Mouse (Mus musculus) C2C12 (cell line): ENCODE data around the gene Tlcd1. TPM values are rescaled to one million over a fixed set of nuclear protein-coding genes. Genes with fewer than 3 reads are reported as not detected.

Experiments used
- H3K27me3 ChIP-seq: one replicate; pipeline ENCODE4 v1.6.1; 2011; ENCODE audit not compliant: control insufficient read depth, insufficient read depth, insufficient read length
- H3K36me3 ChIP-seq: one replicate; pipeline ENCODE4 v1.6.1; 2011; ENCODE audit not compliant: control insufficient read depth, insufficient read depth
- H3K4me3 ChIP-seq: one replicate; pipeline ENCODE4 v1.5.1; 2011; ENCODE audit warnings: mild to moderate bottlenecking, control low read depth; ENCODE audit not compliant: poor library complexity, insufficient read depth, severe bottlenecking
- H3K79me2 ChIP-seq: one replicate; pipeline ENCODE4 v1.6.1; 2011; ENCODE audit not compliant: control insufficient read depth, insufficient read depth
- H3K79me3 ChIP-seq: one replicate; pipeline ENCODE4 v1.6.1; 2011; ENCODE audit warnings: low read depth, control low read depth
- H3ac ChIP-seq: one replicate; pipeline ENCODE3; 2011; ENCODE audit warnings: low read depth; ENCODE audit not compliant: control insufficient read depth, insufficient read length
- CEBPB ChIP-seq: IDR thresholded peaks from one replicate; pipeline ENCODE4 v1.6.1; 2011; ENCODE audit warnings: low read depth, mild to moderate bottlenecking, control low read depth, moderate library complexity
- CTCF ChIP-seq: IDR thresholded peaks from one replicate; pipeline ENCODE4 v1.5.1; 2011; ENCODE audit not compliant: control insufficient read depth, insufficient read depth, insufficient read length
- FOSL1 ChIP-seq: IDR thresholded peaks from one replicate; pipeline ENCODE4 v1.8.0; 2011; ENCODE audit warnings: mild to moderate bottlenecking, low read length; ENCODE audit not compliant: poor library complexity, insufficient read depth, severe bottlenecking
- MAX ChIP-seq: IDR thresholded peaks from one replicate; pipeline ENCODE4 v1.6.1; 2011; ENCODE audit warnings: mild to moderate bottlenecking, control low read depth
- MYOD1 ChIP-seq: IDR thresholded peaks from one replicate; pipeline ENCODE4 v1.6.1; 2011; ENCODE audit warnings: low read depth; ENCODE audit not compliant: control insufficient read depth, insufficient read length
- MYOG ChIP-seq: IDR thresholded peaks from one replicate; pipeline ENCODE4 v1.6.1; 2011; ENCODE audit not compliant: control insufficient read depth, insufficient read length; ENCODE audit errors: extremely low read depth
- USF1 ChIP-seq: IDR thresholded peaks from one replicate; pipeline ENCODE4 v1.6.1; 2011; ENCODE audit warnings: low read depth, mild to moderate bottlenecking, control low read depth, moderate library complexity
- polyA plus RNA-seq: library from polyadenylated mRNA; unstranded; fragments of >200 nt; fragmentation: generic; extraction: Trizol; gene quantifications from one replicate; pipeline ENCODE4 v1.2.1, GENCODE M21; 2012; ENCODE audit warnings: missing spikeins

Gene Tlcd1
- polyA plus RNA-seq, 1 experiment: 15.9 TPM

DNA sequence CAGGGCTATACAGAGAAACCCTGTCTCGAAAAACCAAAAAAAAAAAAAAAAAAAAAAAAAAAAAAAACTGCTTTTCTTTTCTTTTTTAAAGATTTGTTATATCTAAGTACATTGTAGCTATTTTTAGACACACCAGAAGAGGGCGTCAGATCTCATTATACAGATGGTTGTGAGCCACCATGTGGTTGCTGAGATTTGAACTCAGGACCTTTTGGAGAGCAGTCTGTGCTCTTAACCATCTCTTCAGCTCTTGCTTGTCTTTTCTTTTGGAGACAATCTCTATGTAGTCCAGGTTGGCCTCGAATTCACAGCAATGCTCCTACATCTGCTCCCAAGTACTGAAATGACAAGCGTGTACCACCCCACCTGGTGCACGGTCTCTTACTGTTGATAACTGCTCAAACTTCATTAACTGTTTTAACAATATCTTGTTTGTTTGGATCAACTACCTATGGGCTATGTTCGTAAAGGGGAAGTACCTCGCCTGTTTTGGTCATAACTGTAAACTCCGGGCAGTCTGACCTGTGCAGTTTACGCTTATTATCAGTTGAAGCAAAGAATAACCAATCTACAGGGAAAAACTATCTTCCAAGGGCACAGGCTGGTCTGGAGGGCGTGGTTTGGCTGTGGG, 625 bp upstream of the Tlcd1 start:
- Histone ChIP-seq H3K4me3 (peak overlapping the region; percentile 56), H3K27me3 (no peaks in the 10 kb centered on the region), H3K79me2 (peaks cover 16% of the 10 kb centered on the region), H3K79me3 (peaks cover 4% of the 10 kb centered on the region), H3K36me3 (peaks cover 29% of the 10 kb centered on the region), H3ac (no peak overlapping the region)
- TF ChIP-seq USF1: no peak
- TF ChIP-seq CTCF: no peak
- no peak for TF ChIP-seq MYOD1
- no peak for TF ChIP-seq MYOG
- TF ChIP-seq FOSL1: no peak
- TF ChIP-seq CEBPB: no peak

- no peaks in the 10 kb centered on the region for H3K27me3 ChIP-seq
- no peak for TF ChIP-seq CEBPB
- TF ChIP-seq MYOD1: no peak
- no peak for TF ChIP-seq USF1
- no peak for TF ChIP-seq CTCF
- no peak for TF ChIP-seq MAX
- no peak for TF ChIP-seq MYOG
- no peak for TF ChIP-seq FOSL1
- H3K4me3 ChIP-seq: peak overlapping the region; percentile 56
- peaks cover 35% of the 10 kb centered on the region for H3K36me3 ChIP-seq
- peak overlapping the region; percentile 61 for H3ac ChIP-seq
- H3K79me2 ChIP-seq: peaks cover 26% of the 10 kb centered on the region
- peaks cover 14% of the 10 kb centered on the region for H3K79me3 ChIP-seq
These were observed 407 bp downstream of the Tlcd1 start for GRCm38 (mm10) chr11:78176905-78177331.

GRCm38 (mm10) chr11:78177437-78177836, 926 bp downstream of the Tlcd1 start:
- H3K27me3 ChIP-seq: no peaks in the 10 kb centered on the region
- H3K4me3 ChIP-seq: peak overlapping the region; percentile 56
- TF ChIP-seq FOSL1: no peak
- TF ChIP-seq CEBPB: no peak
- no peak for TF ChIP-seq MYOG
- no peak for TF ChIP-seq MYOD1
- TF ChIP-seq USF1: no peak
- TF ChIP-seq CTCF: no peak
- TF ChIP-seq MAX: no peak
- peaks cover 38% of the 10 kb centered on the region for H3K36me3 ChIP-seq
- peaks cover 31% of the 10 kb centered on the region for H3K79me2 ChIP-seq
- peak overlapping the region; percentile 61 for H3ac ChIP-seq
- peaks cover 19% of the 10 kb centered on the region for H3K79me3 ChIP-seq

GRCm38 (mm10) chr11:78177903-78178858, 1.7 kb downstream of the Tlcd1 start:
- Histone ChIP-seq H3K4me3 (peak overlapping the region; percentile 44), H3K79me2 (peaks cover 38% of the 10 kb centered on the region), H3K36me3 (peaks cover 41% of the 10 kb centered on the region), H3K79me3 (peaks cover 25% of the 10 kb centered on the region), H3K27me3 (no peaks in the 10 kb centered on the region), H3ac (peak overlapping the region; percentile 67)
- TF ChIP-seq MYOD1 (peak; percentile 14), CTCF (peak; percentile 96), CEBPB (no peak), MYOG (no peak), MAX (no peak)

DNA sequence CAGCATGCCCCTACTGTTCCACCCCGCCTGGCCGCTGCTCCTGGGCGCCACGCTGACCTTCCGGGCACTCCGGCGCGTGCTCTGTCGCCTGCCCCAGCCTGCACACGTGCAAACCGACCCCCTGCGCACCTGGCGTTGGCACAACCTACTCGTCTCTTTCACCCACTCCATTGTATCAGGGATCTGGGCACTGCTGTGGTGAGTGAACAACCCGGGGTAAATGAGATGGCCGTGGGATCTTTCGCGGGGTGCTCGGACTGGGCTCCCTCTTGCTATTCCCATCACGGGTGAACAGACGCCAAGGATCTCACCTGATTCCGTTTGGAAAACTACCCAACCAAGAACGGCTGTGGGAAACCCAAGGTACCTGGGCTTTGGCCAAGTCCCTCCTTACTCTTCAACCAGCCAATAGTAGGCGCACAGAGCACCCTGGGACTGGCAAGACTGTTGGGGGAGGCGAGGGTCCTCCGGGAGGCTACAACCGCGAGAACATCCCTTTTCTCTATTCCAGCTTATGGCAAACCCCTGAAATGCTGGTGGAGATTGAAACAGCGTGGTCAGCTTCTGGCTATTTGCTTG, 2.4 kb downstream of the Tlcd1 start:
- Histone ChIP-seq H3K79me2 (peaks cover 41% of the 10 kb centered on the region), H3K36me3 (peaks cover 41% of the 10 kb centered on the region), H3K27me3 (no peaks in the 10 kb centered on the region), H3ac (peak overlapping the region; percentile 56), H3K4me3 (peak overlapping the region; percentile 44), H3K79me3 (peaks cover 25% of the 10 kb centered on the region)
- TF ChIP-seq CEBPB (no peak), MYOD1 (peak; percentile 2), USF1 (no peak), FOSL1 (no peak), MYOG (no peak), CTCF (no peak)
